Mouse (Mus musculus) kidney, embryonic 16.5 days (tissue): ENCODE results near the gene Acbd4. TPM values are rescaled to one million over a fixed set of nuclear protein-coding genes. Genes with fewer than 3 reads are reported as not detected.

Experiments
- ATAC-seq: fragments of 200-750 bp; cut with Nextera tagmentation; 2 replicates; pipeline ENCODE4 v1.8.0; 2017; ENCODE audit warnings: moderate TSS enrichment; ENCODE audit not compliant: low FRiP score, low TSS enrichment
- H3K27ac ChIP-seq: fragments of 300-500 bp; sonication (generic); 2 replicates; pipeline ENCODE4 v1.5.1; 2014; ENCODE audit warnings: low read length
- H3K27me3 ChIP-seq: fragments of 300-500 bp; sonication (generic); 2 replicates; pipeline ENCODE4 v1.6.1; 2014; ENCODE audit warnings: low read length, control low read depth, mixed read lengths; ENCODE audit not compliant: insufficient read depth
- H3K36me3 ChIP-seq: fragments of 300-500 bp; sonication (generic); 2 replicates; pipeline ENCODE4 v1.6.1; 2014; ENCODE audit warnings: low read length, control low read depth, mixed read lengths; ENCODE audit not compliant: insufficient read depth
- H3K4me1 ChIP-seq: fragments of 300-500 bp; sonication (generic); 2 replicates; pipeline ENCODE4 v1.6.1; 2014; ENCODE audit warnings: low read length, control low read depth, mixed read lengths; ENCODE audit not compliant: insufficient read depth
- H3K4me2 ChIP-seq: fragments of 300-500 bp; sonication (generic); replicated peaks from 2 replicates; pipeline ENCODE4 v1.6.1; 2014; ENCODE audit warnings: low read depth, low read length
- H3K4me3 ChIP-seq: fragments of 300-500 bp; sonication (generic); 2 replicates; pipeline ENCODE4 v1.5.1; 2014; ENCODE audit warnings: mild to moderate bottlenecking, low read length
- H3K9ac ChIP-seq: fragments of 300-500 bp; sonication (generic); replicated peaks from 2 replicates; pipeline ENCODE4 v1.6.1; 2014; ENCODE audit warnings: low read length
- H3K9me3 ChIP-seq: fragments of 300-500 bp; sonication (generic); 2 replicates; pipeline ENCODE4 v1.6.1; 2016; ENCODE audit warnings: low read length, control low read depth
- WGBS: fragments of 180-500 bp; shearing (Covaris S2); extraction: QIAGEN DNeasy Blood & Tissue Kit; methylation state at CpG from one replicate; pipeline ENCODE4 v1.1.7; 2014; 5-methylcytosine and 5-hydroxymethylcytosine counted together
- polyA plus RNA-seq: library from polyadenylated mRNA; unstranded; fragments of >200 nt; fragmentation: Nextera tagmentation; extraction: Ambion mirVana; gene quantifications from 2 replicates; pipeline ENCODE4 v1.2.1, GENCODE M21; 2015

Gene Acbd4
- polyA plus RNA-seq, 1 experiment from 2014 or later: 28.7 TPM

DNA sequence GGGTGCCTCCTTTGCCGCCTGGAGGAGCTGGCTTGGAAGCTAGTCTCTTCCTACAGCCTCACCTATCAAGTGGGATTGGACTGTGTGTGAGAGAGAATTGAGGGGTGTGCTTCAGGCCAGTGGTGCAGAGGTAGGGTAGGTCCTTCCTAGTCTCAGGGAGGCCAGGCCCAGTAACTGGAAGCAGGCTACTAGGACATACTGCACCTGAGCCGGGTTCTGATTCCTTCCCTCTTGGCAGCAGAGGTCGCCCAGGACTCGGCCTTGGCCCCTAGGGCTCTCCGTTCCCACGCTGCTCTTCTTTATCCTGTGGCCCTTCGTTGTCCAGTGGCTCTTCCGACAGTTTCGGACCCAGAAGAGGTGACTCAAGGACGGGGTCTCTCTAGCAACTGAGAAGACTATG, 9.8 kb downstream of the Acbd4 start:
- Histone ChIP-seq H3K27ac (peak overlapping the region; percentile 34; the same call in 1 of the 2 replicates), H3K9ac (peak overlapping the region; percentile 66), H3K27me3 (no peaks in the 10 kb centered on the region), H3K9me3 (no peaks in the 10 kb centered on the region), H3K4me3 (peak overlapping the region; percentile 41), H3K36me3 (no peaks in the 10 kb centered on the region), H3K4me2 (peak overlapping the region; percentile 54), H3K4me1 (peaks cover 24% of the 10 kb centered on the region)
- 17% methylated on average over 10 of the region's 10 CpGs for WGBS
- ATAC-seq: no peak

DNA sequence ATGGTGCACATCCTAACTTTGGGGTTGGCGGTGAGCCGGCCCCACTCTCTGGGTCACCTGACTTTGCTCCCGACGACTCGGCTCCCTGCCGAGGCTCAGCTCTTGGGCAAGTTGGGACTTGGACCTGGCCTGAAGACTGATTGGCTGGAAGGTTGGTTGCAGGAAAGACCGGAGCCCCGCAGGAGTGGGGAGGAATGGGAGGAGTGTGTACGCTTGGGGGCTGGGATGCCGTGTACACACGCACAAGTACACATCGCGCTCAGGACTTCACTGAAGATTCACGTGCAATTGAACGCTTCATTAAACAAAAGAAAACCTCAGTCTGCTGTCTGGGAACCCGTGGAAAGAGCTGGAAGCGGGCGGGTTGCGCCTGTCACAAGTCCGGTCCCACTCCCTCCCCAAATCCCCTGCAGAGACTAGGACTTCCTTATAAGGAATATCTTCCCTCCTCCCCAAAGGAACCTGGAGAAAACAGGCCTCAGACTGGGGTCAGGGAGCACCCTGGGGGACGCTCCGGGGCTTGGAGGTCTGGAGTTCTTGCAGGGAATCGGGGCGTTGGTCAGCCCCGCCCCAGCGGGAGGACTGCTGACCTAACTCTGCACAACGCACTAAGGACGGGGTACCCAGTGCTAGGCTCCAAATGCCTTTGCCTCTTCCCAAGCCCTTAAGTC, 10.5 kb downstream of the Acbd4 start:
- Histone ChIP-seq H3K9me3 (no peaks in the 10 kb centered on the region), H3K36me3 (no peaks in the 10 kb centered on the region), H3K4me2 (peak overlapping the region; percentile 54), H3K27ac (peak overlapping the region; percentile 34), H3K9ac (peak overlapping the region; percentile 66), H3K27me3 (no peaks in the 10 kb centered on the region), H3K4me3 (peak overlapping the region; percentile 41), H3K4me1 (peaks cover 24% of the 10 kb centered on the region)
- under 1% methylated on average over 28 of the region's 28 CpGs for WGBS
- 0 out of 2 replicates have a peak, but pooled peaks have one; percentile 17 for ATAC-seq

DNA sequence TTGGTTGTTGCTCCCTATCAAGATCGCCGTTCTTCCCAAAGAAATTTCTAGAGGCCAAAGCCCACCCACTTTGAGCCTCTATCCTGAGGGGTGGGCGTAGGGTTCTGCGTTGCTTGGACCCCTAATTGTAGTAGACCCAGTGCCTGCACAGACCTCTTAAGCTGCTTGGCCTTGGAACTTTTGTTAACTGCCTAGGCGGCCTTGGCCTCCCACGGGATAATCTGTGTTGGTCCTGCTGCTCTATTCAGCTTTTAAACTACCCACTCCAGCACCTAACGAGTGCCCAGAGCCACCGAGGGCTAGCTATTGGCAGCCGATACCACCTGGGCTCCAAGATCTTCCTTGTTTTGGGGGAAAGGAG, 11.1 kb downstream of the Acbd4 start:
- WGBS: 25% methylated on average over 9 of the region's 9 CpGs

DNA sequence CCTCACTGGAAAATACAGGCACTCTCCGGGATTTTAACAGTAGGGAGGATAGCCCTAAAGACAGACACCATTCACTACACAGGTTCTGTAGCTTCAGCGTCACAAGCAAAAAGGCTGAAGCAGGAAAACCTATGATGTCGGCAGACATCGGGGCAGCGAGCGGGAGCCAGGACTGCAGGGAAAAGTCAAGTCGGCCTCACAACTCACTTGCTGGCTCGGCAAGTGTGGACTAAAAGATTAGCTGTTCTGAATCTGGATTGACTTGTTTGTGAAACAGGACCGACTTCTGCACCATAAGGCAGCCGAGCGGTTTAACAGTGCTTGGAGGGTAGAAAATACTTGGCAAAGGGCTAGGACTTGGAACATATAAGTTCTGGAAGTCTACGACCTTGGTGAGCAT, 11.5 kb downstream of the Acbd4 start:
- Histone ChIP-seq H3K27me3 (no peaks in the 10 kb centered on the region), H3K27ac (peak overlapping the region; percentile 34; the same call in 1 of the 2 replicates), H3K4me3 (no peak overlapping the region), H3K4me2 (no peak overlapping the region), H3K9ac (0 out of 2 replicates have a peak overlapping the region, but pooled peaks have one; percentile 66), H3K4me1 (peaks cover 24% of the 10 kb centered on the region), H3K36me3 (no peaks in the 10 kb centered on the region), H3K9me3 (no peaks in the 10 kb centered on the region)
- no peak for ATAC-seq
- 50% methylated on average over 12 of the region's 12 CpGs for WGBS

More for the DNA sequence above, 11.1 kb downstream of the Acbd4 start:
- Histone ChIP-seq H3K4me1 (peaks cover 24% of the 10 kb centered on the region), H3K27me3 (no peaks in the 10 kb centered on the region), H3K27ac (peak overlapping the region; percentile 34), H3K4me2 (peak overlapping the region; percentile 54), H3K36me3 (no peaks in the 10 kb centered on the region), H3K9ac (peak overlapping the region; percentile 66), H3K9me3 (no peaks in the 10 kb centered on the region), H3K4me3 (peak overlapping the region; percentile 41)
- ATAC-seq: no peak

DNA sequence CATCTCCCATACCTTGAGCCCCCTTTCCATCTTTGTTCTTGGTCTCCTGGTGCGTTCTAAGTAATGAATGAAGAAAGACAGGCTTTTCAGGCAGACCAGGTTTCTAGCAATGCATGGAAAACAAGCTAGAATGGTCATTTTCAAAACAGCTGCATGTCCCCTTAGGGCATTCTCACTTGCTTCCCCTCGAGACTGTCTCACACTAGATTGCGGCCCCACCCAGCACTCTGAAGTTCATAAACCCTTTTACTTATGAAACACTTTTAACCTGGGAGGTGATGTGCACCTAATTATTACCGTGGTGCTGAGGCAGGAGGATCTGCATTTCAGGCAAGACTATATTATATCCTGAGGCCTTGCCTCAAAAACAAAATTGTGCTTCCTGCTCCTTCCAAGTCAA, 12.3 kb downstream of the Acbd4 start:
- ATAC-seq: no peak

DNA sequence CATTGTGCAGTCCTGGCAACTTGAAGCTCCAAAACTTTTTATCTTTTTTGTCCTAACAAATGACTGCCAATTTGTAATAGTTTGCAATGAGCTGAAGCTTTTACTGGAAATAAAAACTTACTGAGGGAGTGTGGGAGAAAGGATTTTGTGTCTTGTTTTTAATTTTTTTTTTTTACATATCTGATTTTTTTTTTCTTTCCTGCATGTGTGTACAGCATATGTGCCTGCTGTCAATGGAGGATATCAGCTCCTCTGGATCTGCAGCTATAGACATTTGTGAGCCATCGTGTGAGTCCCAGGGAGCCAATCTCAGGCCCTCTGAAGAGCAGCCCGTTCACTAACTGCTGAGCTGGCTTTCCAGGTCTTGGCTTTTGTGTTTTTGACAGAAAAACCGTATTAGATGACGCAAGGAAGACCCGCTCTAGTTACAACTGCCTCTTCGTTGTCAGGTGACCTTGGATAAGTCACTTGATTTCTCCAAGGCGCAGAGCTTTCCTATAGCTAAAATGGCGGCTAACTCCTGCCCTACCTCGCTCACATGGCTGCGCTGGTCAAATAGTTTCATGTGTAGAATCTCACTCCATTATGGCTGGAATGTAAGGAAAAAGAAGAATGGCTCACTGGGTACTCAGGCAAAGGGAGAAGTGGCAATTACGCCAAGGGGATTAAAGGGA, 12.9 kb downstream of the Acbd4 start:
- no peaks in the 10 kb centered on the region for H3K36me3 ChIP-seq
- no peaks in the 10 kb centered on the region for H3K27me3 ChIP-seq
- H3K4me1 ChIP-seq: peaks cover 33% of the 10 kb centered on the region
- WGBS: 87% methylated on average over 11 of the region's 11 CpGs
- peak overlapping the region; percentile 74 for H3K4me3 ChIP-seq
- H3K9ac ChIP-seq: peak overlapping the region; percentile 94
- no peaks in the 10 kb centered on the region for H3K9me3 ChIP-seq
- peak overlapping the region; percentile 65 for H3K4me2 ChIP-seq
- H3K27ac ChIP-seq: peak overlapping the region; percentile 95; the same call in 1 of the 2 replicates
- no peak for ATAC-seq

More for the DNA sequence above, 12.3 kb downstream of the Acbd4 start:
- H3K27ac ChIP-seq: no peak overlapping the region
- WGBS: 73% methylated on average over 4 of the region's 4 CpGs
- peaks cover 29% of the 10 kb centered on the region for H3K4me1 ChIP-seq
- H3K4me3 ChIP-seq: no peak overlapping the region
- no peak overlapping the region for H3K9ac ChIP-seq
- H3K4me2 ChIP-seq: no peak overlapping the region
- H3K9me3 ChIP-seq: no peaks in the 10 kb centered on the region
- no peaks in the 10 kb centered on the region for H3K27me3 ChIP-seq
- H3K36me3 ChIP-seq: no peaks in the 10 kb centered on the region

DNA sequence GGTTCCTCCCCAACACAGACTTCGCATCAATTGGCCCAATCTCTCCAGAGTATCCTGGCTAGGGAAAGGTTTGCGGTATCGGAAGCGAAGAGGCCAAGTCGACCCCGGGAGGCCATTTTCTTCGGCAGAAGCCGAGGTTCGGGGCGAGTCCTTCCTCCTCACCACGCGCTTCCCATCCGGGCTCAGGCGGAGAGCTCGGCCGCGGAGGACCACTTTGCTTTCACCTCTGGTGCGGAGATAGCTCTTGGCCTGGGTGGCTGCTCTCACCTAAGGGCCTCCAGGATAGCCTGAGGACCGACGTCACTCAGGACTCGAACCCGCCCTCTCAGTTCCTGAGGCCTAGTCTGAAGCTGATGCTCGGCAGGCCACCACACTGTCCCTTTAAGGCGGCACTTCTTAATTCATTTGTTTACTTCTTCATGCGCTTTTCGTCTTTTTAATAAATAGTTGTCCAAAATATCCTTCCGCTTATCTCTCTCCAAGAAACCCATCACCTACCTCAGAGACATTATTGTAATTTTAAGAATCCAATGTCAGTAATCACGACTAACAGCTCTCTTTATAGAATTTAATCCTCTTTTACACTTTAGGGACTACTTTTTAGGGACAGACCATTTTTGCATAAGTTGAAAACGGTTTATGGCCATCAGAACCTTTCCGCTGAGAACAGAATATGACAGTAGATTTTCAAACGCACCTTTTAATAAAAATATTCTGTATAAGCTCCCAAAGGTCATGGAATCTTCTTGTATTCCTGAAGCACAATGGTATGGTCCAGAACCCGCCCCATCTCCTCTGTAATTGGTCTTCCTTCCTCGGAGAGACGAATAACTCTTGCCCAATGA, 13.9 kb downstream of the Acbd4 start:
- Histone ChIP-seq H3K27ac (peak overlapping the region; percentile 95), H3K4me2 (peak overlapping the region; percentile 65), H3K4me3 (peak overlapping the region; percentile 74), H3K4me1 (peaks cover 33% of the 10 kb centered on the region), H3K36me3 (no peaks in the 10 kb centered on the region), H3K9me3 (no peaks in the 10 kb centered on the region), H3K27me3 (no peaks in the 10 kb centered on the region), H3K9ac (peak overlapping the region; percentile 94)
- under 1% methylated on average over 34 of the region's 34 CpGs for WGBS
- peak; percentile 79 for ATAC-seq

DNA sequence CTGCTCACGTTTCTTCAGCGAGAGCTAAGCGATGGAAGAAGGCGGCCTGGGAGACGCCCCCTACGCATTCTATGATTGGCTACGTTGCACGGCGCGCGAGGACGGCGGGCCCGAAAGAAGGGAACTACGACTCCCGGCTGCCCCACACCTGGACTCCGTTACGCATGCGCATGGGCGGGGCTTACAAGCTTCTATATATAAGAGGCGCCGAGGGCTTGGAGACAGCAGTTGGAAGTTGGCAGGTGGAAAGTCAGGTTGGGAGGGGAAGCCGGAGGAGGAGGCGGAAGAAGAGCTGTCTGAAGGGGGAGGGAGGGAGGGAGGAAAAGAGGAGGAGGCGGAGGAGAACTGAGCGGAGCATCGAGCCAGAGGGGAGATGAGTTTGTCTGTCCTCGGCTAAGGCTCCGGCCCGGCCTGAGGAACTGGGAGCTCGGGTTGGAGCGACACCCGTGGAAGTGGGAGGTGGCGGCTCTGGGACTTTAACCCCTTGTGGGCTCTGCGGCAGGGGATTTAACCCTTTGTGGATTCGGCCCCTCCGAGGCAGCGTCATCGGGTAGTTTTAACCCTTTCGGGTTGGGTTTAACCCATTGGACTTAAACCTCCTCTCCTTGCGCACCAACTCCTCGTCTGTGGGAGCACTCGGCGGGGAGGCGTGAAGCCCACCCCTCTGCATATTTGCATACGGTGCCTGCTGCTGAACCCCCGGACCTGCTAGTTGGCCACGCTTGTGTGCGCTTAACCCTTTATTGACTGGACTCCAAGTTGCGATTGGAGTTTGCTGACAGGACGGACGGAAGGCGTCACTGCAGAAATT, 14.7 kb downstream of the Acbd4 start, which contains the start of gene Hexim1:
Hexim1 (plus strand) TSS at position 224 of the 811 bp plus-strand sequence.
- Histone ChIP-seq H3K4me2 (peak within 1 kb of the TSS; percentile 90), H3K4me3 (peak within 1 kb of the TSS; percentile 83), H3K9me3 (no peaks in the 10 kb centered on the region), H3K4me1 (peaks cover 30% of the 10 kb centered on the region), H3K27ac (peak within 1 kb of the TSS; percentile 95), H3K27me3 (no peaks in the 10 kb centered on the region), H3K9ac (peak within 1 kb of the TSS; percentile 94), H3K36me3 (no peaks in the 10 kb centered on the region)
- peak; percentile 95 for ATAC-seq
- WGBS: under 1% methylated on average over 50 of the region's 53 CpGs
